Mouse (Mus musculus): ENCODE measurements around the gene Tenm4. TPM values are rescaled to one million over a fixed set of nuclear protein-coding genes. Genes with fewer than 3 reads are reported as not detected.
A peak's percentile ranks its signal among the peaks of the same experiment; 100 is the strongest.

Gene Tenm4
- polyA plus RNA-seq, 1 experiment from 2014 or later, result 48.9 TPM

DNA sequence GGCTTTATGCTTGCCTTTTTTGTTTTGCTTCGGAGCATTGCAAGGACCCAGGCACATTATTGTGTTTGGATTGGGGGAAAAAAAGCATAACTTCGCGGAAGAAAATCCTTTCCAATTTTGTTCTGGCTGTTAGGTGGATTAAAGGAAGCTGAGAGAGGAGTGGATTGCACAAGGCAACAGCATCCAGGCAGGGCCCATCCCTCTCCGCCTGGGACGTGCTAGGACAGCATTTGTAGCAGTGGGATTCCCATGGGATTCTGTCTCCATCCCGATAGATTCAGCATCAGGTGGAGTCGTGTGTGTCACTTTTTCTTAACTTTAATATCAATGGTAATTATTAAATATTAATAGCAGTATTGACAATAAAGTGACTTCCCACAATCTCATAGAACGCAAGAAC is 255.9 kb downstream of the Tenm4 start:
- Histone ChIP-seq H3K27ac (ENCODE audit: low read depth, low read length) (peak overlapping the region; percentile 52; the same call in 1 of the 2 replicates), H3K9me3 (replicated peaks; ENCODE audit: control insufficient read depth, low read length) (no peaks in the 10 kb centered on the region), H3K4me3 (ENCODE audit: low read depth, low read length) (no peak overlapping the region), H3K27me3 (replicated peaks; ENCODE audit: control insufficient read depth, insufficient read depth, low read length) (no peaks in the 10 kb centered on the region), H3K4me1 (ENCODE audit: control insufficient read depth, insufficient read depth, low read length) (peaks cover 8% of the 10 kb centered on the region; the same call in 1 of the 2 replicates), H3K4me2 (ENCODE audit: low read length) (no peak overlapping the region), H3K9ac (ENCODE audit: low read length) (no peak overlapping the region), H3K36me3 (ENCODE audit: control insufficient read depth, insufficient read depth, low read length) (no peaks in the 10 kb centered on the region)
- WGBS, result 72% methylated on average over 8 of the region's 8 CpGs
- ATAC-seq (no peak), DNase-seq (ENCODE audit: low spot score) (no peak)

DNA sequence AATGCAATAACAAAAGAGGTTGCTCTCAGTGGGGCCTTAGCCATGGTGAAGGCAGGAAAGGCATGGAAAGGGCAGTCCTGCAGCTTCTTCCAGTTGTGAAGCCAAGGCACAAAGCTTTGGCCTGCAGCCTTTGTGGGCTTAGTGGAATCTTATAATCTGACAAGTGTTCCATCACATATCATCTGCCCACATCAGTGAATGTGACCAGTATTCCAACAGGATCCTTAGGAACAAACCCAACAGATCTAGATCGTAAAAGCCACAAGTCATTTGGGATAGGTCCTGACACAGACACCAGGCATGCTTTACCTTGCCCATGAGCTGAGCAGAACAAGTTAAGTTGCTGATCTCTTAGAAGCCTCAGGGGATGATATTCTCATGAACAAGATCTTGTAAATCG is 262.3 kb downstream of the Tenm4 start:
- Histone ChIP-seq H3K4me3 (ENCODE audit: low read depth, low read length) (no peak overlapping the region), H3K9me3 (replicated peaks; ENCODE audit: control insufficient read depth, low read length) (no peaks in the 10 kb centered on the region), H3K27ac (ENCODE audit: low read depth, low read length) (no peak overlapping the region), H3K27me3 (replicated peaks; ENCODE audit: control insufficient read depth, insufficient read depth, low read length) (no peaks in the 10 kb centered on the region), H3K4me2 (ENCODE audit: low read length) (no peak overlapping the region), H3K4me1 (ENCODE audit: control insufficient read depth, insufficient read depth, low read length) (0 out of 2 replicates have a peak, but pooled peaks cover 8% of the 10 kb centered on the region), H3K36me3 (ENCODE audit: control insufficient read depth, insufficient read depth, low read length) (no peaks in the 10 kb centered on the region), H3K9ac (ENCODE audit: low read length) (no peak overlapping the region)
- ATAC-seq, result no peak
- no peak for DNase-seq (ENCODE audit: low spot score)
- WGBS, result 91% methylated on average over 2 of the region's 2 CpGs

DNA sequence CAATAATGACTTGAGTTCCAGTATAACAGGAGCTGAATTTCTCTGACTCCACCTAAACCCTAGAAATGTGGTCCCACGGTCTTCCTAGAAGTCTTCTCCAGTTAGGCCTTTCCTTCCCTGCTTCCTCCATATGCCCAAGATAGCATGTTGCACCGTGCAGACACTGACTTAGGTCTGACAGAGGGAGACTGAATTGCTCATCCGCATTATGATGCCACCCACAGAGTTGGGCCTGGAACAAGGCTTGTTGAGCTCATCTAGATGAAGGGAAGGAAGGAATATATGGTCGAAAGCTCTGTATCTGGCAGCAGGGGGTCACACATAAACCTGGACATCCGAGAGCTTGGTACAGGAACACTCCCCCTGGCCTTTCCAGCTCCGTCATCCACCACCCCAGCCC is 267.3 kb downstream of the Tenm4 start:
- Histone ChIP-seq H3K27ac (ENCODE audit: low read depth, low read length) (no peak overlapping the region), H3K4me2 (ENCODE audit: low read length) (no peak overlapping the region), H3K27me3 (replicated peaks; ENCODE audit: control insufficient read depth, insufficient read depth, low read length) (no peaks in the 10 kb centered on the region), H3K4me1 (ENCODE audit: control insufficient read depth, insufficient read depth, low read length) (peaks cover 3% of the 10 kb centered on the region; the same call in 1 of the 2 replicates), H3K9ac (ENCODE audit: low read length) (no peak overlapping the region), H3K36me3 (ENCODE audit: control insufficient read depth, insufficient read depth, low read length) (no peaks in the 10 kb centered on the region), H3K9me3 (replicated peaks; ENCODE audit: control insufficient read depth, low read length) (no peaks in the 10 kb centered on the region), H3K4me3 (ENCODE audit: low read depth, low read length) (no peak overlapping the region)
- 86% methylated on average over 6 of the region's 6 CpGs for WGBS
- no peak for ATAC-seq
- DNase-seq (ENCODE audit: low spot score), result no peak

DNA sequence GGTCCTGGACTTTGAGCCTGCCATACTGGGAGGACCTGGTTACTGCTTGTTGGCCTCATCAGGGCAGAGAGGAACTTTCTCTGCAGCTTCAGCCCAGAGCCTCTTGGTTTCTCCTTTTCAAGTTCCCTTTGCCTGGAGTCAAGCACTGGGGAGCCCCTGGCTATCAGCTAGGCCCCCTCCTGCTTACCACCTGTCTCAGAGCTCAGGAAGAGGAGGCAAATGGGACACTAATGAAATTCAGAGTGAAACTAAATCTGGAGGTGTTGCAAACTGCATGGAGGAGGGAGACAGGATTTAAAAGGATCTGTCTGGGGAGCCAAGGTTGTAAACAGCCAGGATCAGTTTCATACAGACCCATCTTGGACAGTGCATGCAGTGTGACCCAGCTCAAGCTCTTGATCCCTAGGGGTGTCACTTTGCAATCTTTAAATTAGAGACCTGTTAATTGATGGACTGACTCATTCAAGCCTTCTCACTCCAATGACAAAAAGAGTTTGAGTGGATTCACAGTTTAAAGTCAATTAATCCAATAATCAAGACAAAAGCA is 269.2 kb downstream of the Tenm4 start:
- H3K36me3 ChIP-seq (ENCODE audit: control insufficient read depth, insufficient read depth, low read length), result no peaks in the 10 kb centered on the region
- H3K4me3 ChIP-seq (ENCODE audit: low read depth, low read length), result no peak overlapping the region
- H3K4me1 ChIP-seq (ENCODE audit: control insufficient read depth, insufficient read depth, low read length), result peaks cover 3% of the 10 kb centered on the region; the same call in 1 of the 2 replicates
- H3K27me3 ChIP-seq (replicated peaks; ENCODE audit: control insufficient read depth, insufficient read depth, low read length), result no peaks in the 10 kb centered on the region
- H3K4me2 ChIP-seq (ENCODE audit: low read length), result no peak overlapping the region
- no peak overlapping the region for H3K27ac ChIP-seq (ENCODE audit: low read depth, low read length)
- H3K9me3 ChIP-seq (replicated peaks; ENCODE audit: control insufficient read depth, low read length), result no peaks in the 10 kb centered on the region
- peak; percentile 32 for DNase-seq (ENCODE audit: low spot score)
- ATAC-seq, result peak; percentile 67; the same call in 1 of the 2 replicates
- H3K9ac ChIP-seq (ENCODE audit: low read length), result no peak overlapping the region

DNA sequence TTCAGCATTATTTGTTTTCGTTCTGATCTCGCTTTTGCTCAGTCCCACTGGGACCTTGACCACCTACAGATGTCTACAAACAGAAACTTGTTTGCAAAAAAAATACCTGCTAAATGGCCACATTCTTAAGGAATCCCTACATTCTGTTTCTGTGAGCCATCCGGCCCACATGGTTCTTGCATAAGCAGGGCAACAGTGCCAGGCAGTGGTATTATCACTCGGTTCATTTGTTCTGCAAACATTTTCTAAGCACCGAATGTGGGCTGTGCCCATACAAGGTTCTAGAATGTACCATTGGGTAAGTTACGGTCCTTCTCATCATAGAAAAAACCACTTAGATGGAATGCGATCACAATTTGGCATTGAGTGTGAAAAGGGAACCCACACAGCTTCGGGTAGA is 274.7 kb downstream of the Tenm4 start:
- DNase-seq (ENCODE audit: low spot score) (no peak), ATAC-seq (no peak)
- 87% methylated on average over 8 of the region's 8 CpGs for WGBS
- H3K4me3 ChIP-seq (ENCODE audit: low read depth, low read length), result no peak overlapping the region
- H3K4me2 ChIP-seq (ENCODE audit: low read length), result no peak overlapping the region
- peaks cover 3% of the 10 kb centered on the region; the same call in 1 of the 2 replicates for H3K4me1 ChIP-seq (ENCODE audit: control insufficient read depth, insufficient read depth, low read length)
- H3K27me3 ChIP-seq (replicated peaks; ENCODE audit: control insufficient read depth, insufficient read depth, low read length), result no peaks in the 10 kb centered on the region
- no peak overlapping the region for H3K27ac ChIP-seq (ENCODE audit: low read depth, low read length)
- no peaks in the 10 kb centered on the region for H3K9me3 ChIP-seq (replicated peaks; ENCODE audit: control insufficient read depth, low read length)
- no peaks in the 10 kb centered on the region for H3K36me3 ChIP-seq (ENCODE audit: control insufficient read depth, insufficient read depth, low read length)
- no peak overlapping the region for H3K9ac ChIP-seq (ENCODE audit: low read length)

DNA sequence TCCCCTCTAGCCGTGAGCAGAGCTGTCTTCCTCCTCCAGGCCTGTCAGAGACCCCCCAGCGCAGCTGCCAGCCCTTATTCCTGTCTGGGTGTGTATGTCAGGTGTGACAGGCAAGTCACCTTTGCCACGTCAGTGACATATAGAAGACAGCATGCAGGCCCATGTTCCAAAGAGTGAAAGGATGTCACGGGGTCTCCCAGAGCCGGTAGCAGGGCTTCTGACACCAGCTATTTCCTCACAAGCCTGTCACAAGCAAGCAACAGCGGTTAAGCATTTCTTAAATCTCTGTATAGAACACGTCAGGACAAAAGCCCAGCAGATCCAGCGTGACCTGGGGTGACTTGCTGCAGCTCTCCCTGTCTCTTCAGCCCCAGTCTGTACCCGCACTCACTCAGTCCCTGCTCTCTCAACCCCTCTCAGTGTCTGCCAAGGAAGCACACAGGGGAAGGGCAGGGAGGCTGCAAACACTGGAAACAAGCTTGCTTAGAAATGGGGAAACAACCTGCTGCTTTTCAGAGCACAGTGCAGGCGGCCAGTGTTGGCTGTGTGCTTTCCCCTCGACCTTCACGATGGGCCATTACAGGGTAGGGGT is 276.9 kb downstream of the Tenm4 start:
- DNase-seq (ENCODE audit: low spot score), result no peak
- Histone ChIP-seq H3K27ac (ENCODE audit: low read depth, low read length) (no peak overlapping the region), H3K4me3 (ENCODE audit: low read depth, low read length) (no peak overlapping the region), H3K4me1 (ENCODE audit: control insufficient read depth, insufficient read depth, low read length) (no peaks in the 10 kb centered on the region), H3K9me3 (replicated peaks; ENCODE audit: control insufficient read depth, low read length) (no peaks in the 10 kb centered on the region), H3K9ac (ENCODE audit: low read length) (no peak overlapping the region), H3K27me3 (replicated peaks; ENCODE audit: control insufficient read depth, insufficient read depth, low read length) (no peaks in the 10 kb centered on the region), H3K4me2 (ENCODE audit: low read length) (no peak overlapping the region), H3K36me3 (ENCODE audit: control insufficient read depth, insufficient read depth, low read length) (no peaks in the 10 kb centered on the region)
- ATAC-seq, result no peak
- 73% methylated on average over 12 of the region's 12 CpGs for WGBS

DNA sequence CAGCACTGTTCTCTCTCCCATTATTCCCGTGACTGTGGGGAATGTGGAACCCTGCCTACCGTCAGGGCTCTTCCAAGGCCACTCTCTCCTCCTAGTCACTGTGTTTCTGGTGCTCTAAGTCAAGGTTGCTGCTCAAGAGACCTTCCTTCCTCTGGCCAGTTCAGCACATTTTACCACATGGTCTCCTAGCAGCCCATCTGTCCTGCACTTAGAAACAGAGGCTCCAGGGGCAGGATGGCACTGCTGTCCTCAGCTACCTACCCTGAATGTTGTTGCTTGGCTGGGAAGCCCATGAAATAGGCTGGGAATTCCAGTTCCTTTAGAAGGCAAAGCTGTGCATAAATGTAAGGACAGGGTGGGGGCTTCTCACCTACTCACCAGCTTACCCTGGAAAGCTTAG is 284.9 kb downstream of the Tenm4 start:
- H3K4me2 ChIP-seq (ENCODE audit: low read length), result no peak overlapping the region
- 0 out of 2 replicates have a peak, but pooled peaks cover 3% of the 10 kb centered on the region for H3K4me1 ChIP-seq (ENCODE audit: control insufficient read depth, insufficient read depth, low read length)
- no peaks in the 10 kb centered on the region for H3K27me3 ChIP-seq (replicated peaks; ENCODE audit: control insufficient read depth, insufficient read depth, low read length)
- no peaks in the 10 kb centered on the region for H3K36me3 ChIP-seq (ENCODE audit: control insufficient read depth, insufficient read depth, low read length)
- H3K9ac ChIP-seq (ENCODE audit: low read length), result no peak overlapping the region
- 66% methylated on average over 2 of the region's 2 CpGs for WGBS
- DNase-seq (ENCODE audit: low spot score) (no peak), ATAC-seq (no peak)
- H3K4me3 ChIP-seq (ENCODE audit: low read depth, low read length), result no peak overlapping the region
- H3K9me3 ChIP-seq (replicated peaks; ENCODE audit: control insufficient read depth, low read length), result no peaks in the 10 kb centered on the region
- no peak overlapping the region for H3K27ac ChIP-seq (ENCODE audit: low read depth, low read length)

DNA sequence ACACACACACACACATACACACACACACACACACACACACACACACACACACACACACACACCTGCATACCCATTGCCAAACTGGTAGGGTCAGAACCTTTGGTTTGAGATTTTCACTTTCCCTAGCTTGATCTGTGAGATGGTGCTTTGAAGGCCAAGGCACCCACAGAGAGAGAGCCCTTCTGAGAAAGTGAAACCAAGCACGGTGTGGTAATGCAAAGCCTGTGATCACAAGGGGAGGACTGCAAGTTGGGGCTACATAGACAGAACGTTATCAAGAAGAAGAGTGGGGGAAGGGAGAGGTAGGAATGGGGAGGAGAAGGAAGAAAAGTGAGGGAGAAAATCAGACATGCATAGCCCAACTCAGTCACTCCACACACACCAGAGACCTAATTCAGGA is 285.6 kb downstream of the Tenm4 start:
- no peak overlapping the region for H3K4me2 ChIP-seq (ENCODE audit: low read length)
- DNase-seq (ENCODE audit: low spot score) (no peak), ATAC-seq (no peak)
- no peaks in the 10 kb centered on the region for H3K36me3 ChIP-seq (ENCODE audit: control insufficient read depth, insufficient read depth, low read length)
- 0 out of 2 replicates have a peak, but pooled peaks cover 3% of the 10 kb centered on the region for H3K4me1 ChIP-seq (ENCODE audit: control insufficient read depth, insufficient read depth, low read length)
- H3K27me3 ChIP-seq (replicated peaks; ENCODE audit: control insufficient read depth, insufficient read depth, low read length), result no peaks in the 10 kb centered on the region
- no peaks in the 10 kb centered on the region for H3K9me3 ChIP-seq (replicated peaks; ENCODE audit: control insufficient read depth, low read length)
- H3K9ac ChIP-seq (ENCODE audit: low read length), result no peak overlapping the region
- H3K27ac ChIP-seq (ENCODE audit: low read depth, low read length), result no peak overlapping the region
- H3K4me3 ChIP-seq (ENCODE audit: low read depth, low read length), result no peak overlapping the region
- WGBS, result 61% methylated on average over 2 of the region's 2 CpGs

DNA sequence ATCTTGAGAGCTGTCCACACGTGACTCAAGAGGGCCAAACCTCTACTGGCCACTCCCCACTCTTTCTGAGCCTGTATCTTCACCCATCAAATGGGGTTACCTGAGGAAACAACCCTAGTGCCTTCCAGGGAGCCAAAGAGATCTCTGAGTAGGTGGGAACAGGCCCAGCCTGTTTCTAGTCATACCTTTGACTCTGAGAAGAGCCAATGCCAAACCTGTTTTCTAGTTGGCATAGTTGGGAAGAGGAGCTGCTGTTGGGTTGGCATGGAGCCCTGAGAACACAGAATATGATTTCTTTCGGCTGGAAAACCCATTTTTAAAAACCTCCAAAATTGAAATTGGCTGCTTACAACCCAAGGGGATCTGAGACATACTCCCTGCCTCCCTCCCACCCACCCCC is 286.8 kb downstream of the Tenm4 start:
- H3K27me3 ChIP-seq (replicated peaks; ENCODE audit: control insufficient read depth, insufficient read depth, low read length), result no peaks in the 10 kb centered on the region
- ATAC-seq, result no peak
- H3K27ac ChIP-seq (ENCODE audit: low read depth, low read length), result no peak overlapping the region

More for the DNA sequence above, 286.8 kb downstream of the Tenm4 start:
- peak; percentile 47 for DNase-seq (ENCODE audit: low spot score)
- no peak overlapping the region for H3K9ac ChIP-seq (ENCODE audit: low read length)
- no peak overlapping the region for H3K4me3 ChIP-seq (ENCODE audit: low read depth, low read length)
- H3K4me2 ChIP-seq (ENCODE audit: low read length), result no peak overlapping the region
- H3K36me3 ChIP-seq (ENCODE audit: control insufficient read depth, insufficient read depth, low read length), result no peaks in the 10 kb centered on the region
- no peaks in the 10 kb centered on the region for H3K9me3 ChIP-seq (replicated peaks; ENCODE audit: control insufficient read depth, low read length)
- H3K4me1 ChIP-seq (ENCODE audit: control insufficient read depth, insufficient read depth, low read length), result 0 out of 2 replicates have a peak, but pooled peaks cover 3% of the 10 kb centered on the region
- 75% methylated on average over 2 of the region's 2 CpGs for WGBS
